Mouse (Mus musculus) neural tube, embryonic 13.5 days (tissue): ENCODE data around the gene Gm28372. TPM values are rescaled to one million over a fixed set of nuclear protein-coding genes. Genes with fewer than 3 reads are reported as not detected.

Experiments used
- ATAC-seq: fragments of 200-750 bp; cut with Nextera tagmentation; 2 replicates; pipeline ENCODE4 v1.8.0; 2017; ENCODE audit warnings: low read depth, mild to moderate bottlenecking, moderate TSS enrichment, moderate library complexity
- H3K27ac ChIP-seq: fragments of 300-500 bp; sonication (generic); replicated peaks from 2 replicates; pipeline ENCODE4 v1.5.1; 2015; ENCODE audit warnings: moderate library complexity, mild to moderate bottlenecking, inconsistent platforms
- H3K27me3 ChIP-seq: fragments of 300-500 bp; sonication (generic); 2 replicates; pipeline ENCODE4 v1.6.1; 2015; ENCODE audit warnings: mild to moderate bottlenecking, inconsistent platforms
- H3K36me3 ChIP-seq: fragments of 300-500 bp; sonication (generic); 2 replicates; pipeline ENCODE4 v1.6.1; 2015; ENCODE audit warnings: mild to moderate bottlenecking, inconsistent platforms
- H3K4me1 ChIP-seq: fragments of 300-500 bp; sonication (generic); replicated peaks from 2 replicates; pipeline ENCODE4 v1.6.1; 2015; ENCODE audit warnings: inconsistent platforms
- H3K4me2 ChIP-seq: fragments of 300-500 bp; sonication (generic); 2 replicates; pipeline ENCODE4 v1.6.1; 2015; ENCODE audit warnings: inconsistent platforms, mild to moderate bottlenecking, moderate library complexity
- H3K4me3 ChIP-seq: fragments of 300-500 bp; sonication (generic); 2 replicates; pipeline ENCODE4 v1.5.1; 2015; ENCODE audit warnings: mild to moderate bottlenecking, inconsistent platforms
- H3K9ac ChIP-seq: fragments of 300-500 bp; sonication (generic); 2 replicates; pipeline ENCODE4 v1.6.1; 2015; ENCODE audit warnings: moderate library complexity, mild to moderate bottlenecking, inconsistent platforms
- H3K9me3 ChIP-seq: fragments of 300-500 bp; sonication (generic); 2 replicates; pipeline ENCODE4 v1.6.1; 2016; ENCODE audit warnings: inconsistent platforms
- WGBS: fragments of 180-500 bp; shearing (Covaris S2); methylation state at CpG from one replicate; pipeline ENCODE4 v1.1.7; 2015; 5-methylcytosine and 5-hydroxymethylcytosine counted together
- polyA plus RNA-seq: library from polyadenylated mRNA; unstranded; fragments of >200 nt; fragmentation: Nextera tagmentation; extraction: Ambion mirVana; gene quantifications from 2 replicates; pipeline ENCODE4 v1.2.1, GENCODE M21; 2015

The Gm28372 gene
- polyA plus RNA-seq, 1 experiment from 2014 or later = not detected

- peaks cover 74% of the 10 kb centered on the region for H3K36me3 ChIP-seq
- no peaks in the 10 kb centered on the region for H3K9me3 ChIP-seq
- no peak overlapping the region for H3K4me2 ChIP-seq
- WGBS = 94% methylated on average over 4 of the region's 4 CpGs
- H3K9ac ChIP-seq = no peak overlapping the region
- no peak overlapping the region for H3K4me3 ChIP-seq
- H3K27me3 ChIP-seq = no peaks in the 10 kb centered on the region
- H3K27ac ChIP-seq = no peak overlapping the region
- no peak for ATAC-seq
- no peaks in the 10 kb centered on the region for H3K4me1 ChIP-seq
Measured at GRCm38 (mm10) chr2:130439840-130440480, 34.9 kb downstream of the Gm28372 start.

- H3K36me3 ChIP-seq = peaks cover 83% of the 10 kb centered on the region
- no peak overlapping the region for H3K4me2 ChIP-seq
- no peaks in the 10 kb centered on the region for H3K4me1 ChIP-seq
- H3K27me3 ChIP-seq = no peaks in the 10 kb centered on the region
- ATAC-seq = no peak
- H3K9ac ChIP-seq = no peak overlapping the region
- WGBS = 90% methylated on average over 10 of the region's 10 CpGs
- H3K27ac ChIP-seq = no peak overlapping the region
- no peaks in the 10 kb centered on the region for H3K9me3 ChIP-seq
- H3K4me3 ChIP-seq = no peak overlapping the region
Measured at GRCm38 (mm10) chr2:130442162-130442561, 37.1 kb downstream of the Gm28372 start.

- H3K27ac ChIP-seq = no peak overlapping the region
- H3K4me3 ChIP-seq = no peak overlapping the region
- no peak overlapping the region for H3K9ac ChIP-seq
- H3K36me3 ChIP-seq = peaks cover 21% of the 10 kb centered on the region
- H3K27me3 ChIP-seq = peaks cover 14% of the 10 kb centered on the region
- H3K4me2 ChIP-seq = no peak overlapping the region
- H3K4me1 ChIP-seq = peaks cover 30% of the 10 kb centered on the region
- no peak for ATAC-seq
- H3K9me3 ChIP-seq = no peaks in the 10 kb centered on the region
Measured at GRCm38 (mm10) chr2:130448449-130448848, 43.4 kb downstream of the Gm28372 start.

GRCm38 (mm10) chr2:130449021-130449793 is 44.2 kb downstream of the Gm28372 start:
- peaks cover 14% of the 10 kb centered on the region for H3K36me3 ChIP-seq
- H3K9ac ChIP-seq = peak overlapping the region; percentile 93
- no peak; the same call in none of the 2 replicates for ATAC-seq
- H3K4me2 ChIP-seq = peak overlapping the region; percentile 82
- H3K4me1 ChIP-seq = peaks cover 32% of the 10 kb centered on the region
- peaks cover 14% of the 10 kb centered on the region for H3K27me3 ChIP-seq
- peak overlapping the region; percentile 92; the same call in 1 of the 2 replicates for H3K27ac ChIP-seq
- WGBS = 7% methylated on average over 17 of the region's 17 CpGs
- peak overlapping the region; percentile 84 for H3K4me3 ChIP-seq
- H3K9me3 ChIP-seq = no peaks in the 10 kb centered on the region

- peak; percentile 98 for ATAC-seq
- Histone ChIP-seq H3K4me3 (peak within 1 kb of the TSS; percentile 84), H3K9ac (peak within 1 kb of the TSS; percentile 93), H3K4me2 (peak within 1 kb of the TSS; percentile 82), H3K9me3 (no peaks in the 10 kb centered on the region), H3K4me1 (peaks cover 38% of the 10 kb centered on the region), H3K27ac (peak within 1 kb of the TSS; percentile 92), H3K36me3 (peaks cover 9% of the 10 kb centered on the region), H3K27me3 (peaks cover 14% of the 10 kb centered on the region)
- under 1% methylated on average over 46 of the region's 50 CpGs for WGBS
Measured at GRCm38 (mm10) chr2:130449794-130450433, 44.9 kb downstream of the Gm28372 start, which contains the start of gene Ptpra. TSS of gene Ptpra (plus strand) at chr2:130450278.

- WGBS = under 1% methylated on average over 40 of the region's 47 CpGs
- peak overlapping the region; percentile 93 for H3K9ac ChIP-seq
- peaks cover 41% of the 10 kb centered on the region for H3K4me1 ChIP-seq
- peaks cover 14% of the 10 kb centered on the region for H3K27me3 ChIP-seq
- H3K9me3 ChIP-seq = no peaks in the 10 kb centered on the region
- peak; percentile 89 for ATAC-seq
- H3K27ac ChIP-seq = peak overlapping the region; percentile 92
- H3K4me3 ChIP-seq = peak overlapping the region; percentile 84
- H3K4me2 ChIP-seq = peak overlapping the region; percentile 82
- H3K36me3 ChIP-seq = peaks cover 6% of the 10 kb centered on the region; the same call in 1 of the 2 replicates
Measured at GRCm38 (mm10) chr2:130450434-130450796, 45.4 kb downstream of the Gm28372 start.

GRCm38 (mm10) chr2:130451086-130451726 is 46.2 kb downstream of the Gm28372 start:
- H3K27ac ChIP-seq = no peak overlapping the region

GRCm38 (mm10) chr2:130451727-130452090 is 46.7 kb downstream of the Gm28372 start:
- H3K27me3 ChIP-seq = peaks cover 14% of the 10 kb centered on the region
- ATAC-seq = no peak
- H3K27ac ChIP-seq = no peak overlapping the region
- H3K9me3 ChIP-seq = no peaks in the 10 kb centered on the region
- H3K4me2 ChIP-seq = peak overlapping the region; percentile 82
- H3K9ac ChIP-seq = peak overlapping the region; percentile 93
- H3K4me1 ChIP-seq = peaks cover 43% of the 10 kb centered on the region
- WGBS = 77% methylated on average over 3 of the region's 3 CpGs
- peak overlapping the region; percentile 84 for H3K4me3 ChIP-seq
- no peaks in the 10 kb centered on the region for H3K36me3 ChIP-seq

More at GRCm38 (mm10) chr2:130451086-130451726, 46.2 kb downstream of the Gm28372 start:
- peak overlapping the region; percentile 84 for H3K4me3 ChIP-seq
- no peaks in the 10 kb centered on the region for H3K36me3 ChIP-seq
- H3K4me2 ChIP-seq = peak overlapping the region; percentile 82
- peaks cover 14% of the 10 kb centered on the region for H3K27me3 ChIP-seq
- no peaks in the 10 kb centered on the region for H3K9me3 ChIP-seq
- peaks cover 41% of the 10 kb centered on the region for H3K4me1 ChIP-seq
- H3K9ac ChIP-seq = peak overlapping the region; percentile 93
- no peak for ATAC-seq
- 75% methylated on average over 14 of the region's 14 CpGs for WGBS

- H3K9me3 ChIP-seq = no peaks in the 10 kb centered on the region
- no peak overlapping the region for H3K4me3 ChIP-seq
- WGBS = 79% methylated on average over 2 of the region's 2 CpGs
- no peak overlapping the region for H3K27ac ChIP-seq
- H3K27me3 ChIP-seq = peaks cover 14% of the 10 kb centered on the region
- peak overlapping the region; percentile 82; the same call in 1 of the 2 replicates for H3K4me2 ChIP-seq
- peaks cover 43% of the 10 kb centered on the region for H3K4me1 ChIP-seq
- ATAC-seq = no peak
- H3K36me3 ChIP-seq = no peaks in the 10 kb centered on the region
- H3K9ac ChIP-seq = no peak overlapping the region
Measured at GRCm38 (mm10) chr2:130452266-130452665, 47.2 kb downstream of the Gm28372 start.

- Histone ChIP-seq H3K4me2 (0 out of 2 replicates have a peak overlapping the region, but pooled peaks have one; percentile 3), H3K27ac (no peak overlapping the region), H3K27me3 (peaks cover 6% of the 10 kb centered on the region), H3K4me3 (no peak overlapping the region), H3K4me1 (peaks cover 43% of the 10 kb centered on the region), H3K9me3 (no peaks in the 10 kb centered on the region), H3K36me3 (no peaks in the 10 kb centered on the region), H3K9ac (no peak overlapping the region)
- whole genome bisulfite sequencing = 79% methylated on average over 6 of the region's 6 CpGs
- no peak for ATAC-seq
Measured at GRCm38 (mm10) chr2:130453421-130453820, 48.4 kb downstream of the Gm28372 start.

- WGBS = 80% methylated on average over 6 of the region's 6 CpGs
Measured at GRCm38 (mm10) chr2:130454748-130455370, 49.8 kb downstream of the Gm28372 start.

More at GRCm38 (mm10) chr2:130454748-130455370, 49.8 kb downstream of the Gm28372 start:
- Histone ChIP-seq H3K27ac (no peak overlapping the region), H3K9ac (no peak overlapping the region), H3K27me3 (no peaks in the 10 kb centered on the region), H3K4me2 (no peak overlapping the region), H3K9me3 (no peaks in the 10 kb centered on the region), H3K4me1 (peaks cover 37% of the 10 kb centered on the region), H3K4me3 (no peak overlapping the region), H3K36me3 (no peaks in the 10 kb centered on the region)
- no peak for ATAC-seq
